19 mouse cellular contexts compared by ENCODE assay signal in the genomic region with DNA sequence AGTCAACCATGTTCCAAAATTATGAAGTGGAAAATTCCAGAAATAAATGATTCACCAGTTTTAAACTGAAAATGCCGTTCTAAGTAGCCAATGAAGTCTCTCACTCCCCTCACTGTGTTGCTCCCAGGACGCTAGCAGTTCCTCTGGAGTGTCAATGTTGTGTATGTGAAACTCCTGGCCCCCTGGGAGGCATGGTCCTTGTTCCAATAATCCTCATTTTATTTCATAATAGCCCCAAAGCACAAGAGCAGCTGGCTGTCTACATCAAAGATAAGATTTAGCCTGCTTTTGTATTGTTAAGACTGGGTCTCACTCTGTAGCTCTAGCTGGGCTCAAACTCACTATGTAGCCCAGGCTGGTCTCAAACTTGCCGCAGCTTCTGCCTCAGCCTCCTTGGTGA.
"Had no signal": no experiment of that assay in that cellular context is flagged by ENCODE, and none has a peak within 500 bp of the region (broad histone marks: within the 10 kb centered on the region; RNA-seq: fewer than 3 reads in every experiment).

No protein-coding gene starts in this region.

- H3K27ac ChIP-seq: liver, embryonic 14.5 days; neural tube, embryonic 12.5 days had no signal

- H3K9me3 ChIP-seq: limb, embryonic 10.5 days; limb, embryonic 13.5 days; midbrain, embryonic 12.5 days; midbrain, embryonic 15.5 days; neural tube, embryonic 12.5 days; neural tube, embryonic 15.5 days; stomach, embryonic 15.5 days had no signal

- H3K27me3 ChIP-seq: limb, embryonic 13.5 days; midbrain, embryonic 12.5 days; midbrain, embryonic 15.5 days; neural tube, embryonic 12.5 days; neural tube, embryonic 15.5 days; stomach, embryonic 15.5 days had no signal

- DNase-seq: kidney, postnatal 25 days; layer of hippocampus, adult 9-11 months; liver; liver, postnatal 0 days; lung, embryonic 14.5 days; right cerebral cortex, adult 18-20 months; right cerebral cortex, postnatal 14 days; right cerebral cortex, postnatal 4 days; thymus, adult 2 months; thymus, postnatal 14 days; thymus, postnatal 4 days had no signal

- H3K9ac ChIP-seq: limb, embryonic 13.5 days; liver, embryonic 14.5 days; liver, postnatal 0 days; lung, embryonic 14.5 days; midbrain, embryonic 12.5 days; neural tube, embryonic 12.5 days; neural tube, embryonic 15.5 days; stomach, embryonic 15.5 days had no signal

- H3K4me1 ChIP-seq: neural tube, embryonic 12.5 days; stomach, embryonic 15.5 days had no signal

- H3K36me3 ChIP-seq: limb, embryonic 10.5 days; limb, embryonic 13.5 days; midbrain, embryonic 12.5 days; midbrain, embryonic 15.5 days; neural tube, embryonic 12.5 days; neural tube, embryonic 15.5 days; stomach, embryonic 15.5 days had no signal
